Mouse (Mus musculus): ENCODE results near the gene Inpp5e. TPM values are rescaled to one million over a fixed set of nuclear protein-coding genes. Genes with fewer than 3 reads are reported as not detected.

Inpp5e gene
- polyA plus RNA-seq (2017; shearing (Covaris generic)) = 22.4 TPM

DNA sequence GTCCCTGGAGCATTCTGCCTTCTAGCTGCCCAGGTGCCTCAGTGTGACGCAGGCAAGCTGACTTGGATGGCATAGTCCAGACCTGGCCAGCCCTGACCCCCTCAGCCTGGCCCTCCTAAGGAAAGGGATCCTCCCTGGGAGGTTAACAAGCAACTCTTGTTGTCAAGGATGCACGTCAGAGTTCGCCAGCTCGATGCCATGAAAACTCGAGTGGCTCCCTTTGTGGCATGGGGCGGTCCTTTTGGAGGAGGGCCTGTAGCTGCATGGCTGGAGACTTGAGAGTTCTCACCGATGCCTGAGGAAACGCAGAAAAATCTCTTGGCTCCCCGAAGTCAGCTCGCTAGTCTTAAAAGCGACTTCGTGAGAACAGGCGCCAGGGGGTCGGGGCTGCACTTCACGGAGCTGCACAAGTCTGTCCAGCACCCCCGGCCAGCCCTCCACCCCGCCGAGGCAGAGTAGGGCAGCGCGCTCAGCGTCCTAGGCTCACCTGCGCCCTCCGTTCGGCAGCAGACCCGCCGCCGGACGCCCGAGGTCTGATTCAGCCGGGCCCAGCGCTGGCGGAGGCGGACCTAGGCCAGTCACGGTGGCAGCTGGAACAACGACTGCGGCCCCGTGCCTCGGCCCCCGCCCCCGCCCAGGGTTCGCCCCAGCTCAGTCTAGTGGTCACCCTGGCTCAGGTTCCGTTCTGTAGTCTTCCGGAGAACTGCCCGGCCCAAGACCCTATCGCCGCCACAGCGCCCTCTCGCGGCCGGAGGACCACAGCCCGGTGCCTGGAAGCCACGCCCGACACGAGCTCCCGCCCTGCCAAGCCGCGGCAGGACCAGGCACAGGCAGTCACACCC lies at the start of gene Inpp5e:
Gene Inpp5e (minus strand): TSS at position 689 of the 842 bp plus-strand sequence.

DNA sequence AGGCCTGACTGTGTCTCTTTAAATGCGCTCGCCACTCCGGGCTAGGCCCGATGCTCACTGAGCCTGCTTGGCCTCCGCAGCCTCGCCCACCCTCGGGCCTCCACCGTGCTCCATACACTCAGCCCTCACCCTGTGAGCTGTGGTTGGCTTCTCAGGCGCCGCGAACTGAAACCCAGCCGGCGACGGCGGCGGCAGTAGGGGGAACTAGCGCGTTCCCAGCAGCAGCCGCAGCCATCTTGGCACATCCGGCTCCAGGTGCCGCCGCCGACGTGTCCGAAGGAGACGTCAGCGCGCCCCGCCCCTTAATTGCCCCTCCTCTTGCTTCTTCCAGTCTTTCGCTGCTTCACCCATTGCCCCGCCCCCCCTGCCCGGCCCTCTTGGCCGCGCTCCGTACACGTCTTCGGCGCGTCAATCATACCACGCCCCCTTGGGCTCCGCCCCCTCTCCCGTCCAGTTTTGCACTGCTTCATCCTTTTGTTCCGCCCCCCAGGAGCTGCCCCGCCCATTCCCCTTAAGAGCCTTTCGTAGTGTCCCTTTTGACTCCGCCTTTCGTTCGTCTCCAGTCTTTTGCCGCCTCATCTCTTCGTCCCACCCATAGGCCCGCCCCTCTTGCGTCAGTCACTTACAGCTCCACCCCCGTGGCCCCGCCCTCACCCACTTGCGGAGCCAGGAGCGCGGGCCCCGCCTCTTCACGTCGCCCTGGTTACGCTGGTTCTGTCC lies 36.1 kb upstream of the Inpp5e start, which contains the start of gene Sec16a:
Gene Sec16a (minus strand): TSS at position 271 of the 720 bp plus-strand sequence.

DNA sequence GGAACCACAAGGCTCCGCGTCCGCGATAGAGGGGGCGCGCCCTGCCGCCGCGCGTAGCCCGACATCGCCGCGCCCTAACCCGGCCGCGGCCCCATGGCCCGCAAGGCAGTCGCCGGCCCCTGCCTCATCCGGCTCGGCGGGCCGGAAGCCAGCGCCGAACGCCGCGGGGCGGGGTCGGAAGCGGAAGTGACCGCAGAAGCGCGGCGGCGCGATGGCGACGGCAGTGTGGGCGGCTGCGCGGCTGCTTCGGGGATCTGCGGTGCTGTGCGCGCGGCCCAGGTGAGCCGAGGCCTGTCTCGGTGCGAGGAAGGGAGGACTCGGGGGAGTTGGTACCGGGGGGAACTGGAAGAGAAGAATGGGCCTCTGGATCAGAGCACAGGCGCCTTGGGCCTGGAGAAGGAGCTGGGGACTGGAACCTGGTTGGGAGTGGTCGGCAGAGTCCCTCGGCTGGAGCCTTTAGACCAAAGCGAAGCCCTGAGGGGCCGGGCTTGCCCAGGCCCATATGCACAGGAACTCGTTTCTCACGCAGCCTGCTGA lies 19.8 kb downstream of the Inpp5e start, which contains the start of the genes Entr1 and Pmpca:
Gene Entr1 (minus strand): TSS at position 163 of the 537 bp plus-strand sequence.
Gene Pmpca (plus strand): TSS at position 186 of the 537 bp plus-strand sequence.

DNA sequence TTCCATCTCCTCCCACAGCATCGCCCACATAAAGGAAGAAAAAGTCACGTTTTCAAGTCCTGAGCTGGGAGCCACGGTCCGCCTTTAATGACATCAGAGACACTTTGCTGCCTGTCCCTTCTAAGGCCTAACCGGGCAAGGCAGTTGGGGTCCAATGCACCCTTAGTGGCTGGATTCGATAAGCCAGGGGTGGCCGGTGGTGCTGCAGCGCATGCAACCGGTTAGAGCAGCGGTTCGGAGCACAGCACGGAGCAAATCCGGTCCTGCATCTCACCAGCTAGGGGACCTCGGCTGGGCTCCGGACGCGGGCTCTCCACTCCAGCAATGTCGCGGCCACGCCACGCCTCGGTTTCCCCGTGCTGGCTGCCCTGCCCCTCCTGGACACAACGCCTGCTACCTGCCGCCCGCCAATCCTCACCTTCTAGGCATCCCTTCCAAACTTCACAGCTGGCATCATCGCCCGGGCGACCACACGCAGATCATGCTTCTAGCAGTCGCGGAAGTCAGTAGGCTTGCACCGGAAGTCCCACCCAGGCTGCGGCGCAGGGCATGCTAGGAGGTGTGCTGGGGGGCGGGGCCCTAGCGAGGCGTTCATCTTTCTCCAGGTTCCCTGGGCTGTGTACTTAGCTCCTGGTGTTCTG lies 28.8 kb downstream of the Inpp5e start, which contains the start of gene Snapc4:
Gene Snapc4 (minus strand): TSS at position 523 of the 641 bp plus-strand sequence.

DNA sequence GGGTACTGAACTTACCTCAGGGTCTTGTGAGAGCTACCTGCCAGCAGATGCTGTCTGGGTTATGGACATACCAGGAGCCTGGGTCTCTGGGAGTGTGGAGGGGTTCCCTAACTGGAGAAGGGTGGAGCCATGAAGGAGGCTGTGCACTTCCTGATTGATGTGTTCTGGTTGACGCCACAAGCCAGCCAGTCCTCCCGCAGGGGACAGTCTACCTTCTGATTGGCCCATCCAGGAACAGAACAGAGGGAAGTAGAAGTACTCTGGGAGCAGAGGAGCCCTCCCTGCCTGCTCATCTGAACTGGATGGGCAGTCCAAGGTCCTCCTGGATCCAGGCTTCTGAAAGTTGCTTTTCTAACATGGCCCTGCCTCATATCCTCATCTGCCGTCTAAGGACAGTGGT lies 48.2 kb downstream of the Inpp5e start, which contains the start of gene Card9:
Gene Card9 (minus strand): TSS at position 147 of the 400 bp plus-strand sequence.

DNA sequence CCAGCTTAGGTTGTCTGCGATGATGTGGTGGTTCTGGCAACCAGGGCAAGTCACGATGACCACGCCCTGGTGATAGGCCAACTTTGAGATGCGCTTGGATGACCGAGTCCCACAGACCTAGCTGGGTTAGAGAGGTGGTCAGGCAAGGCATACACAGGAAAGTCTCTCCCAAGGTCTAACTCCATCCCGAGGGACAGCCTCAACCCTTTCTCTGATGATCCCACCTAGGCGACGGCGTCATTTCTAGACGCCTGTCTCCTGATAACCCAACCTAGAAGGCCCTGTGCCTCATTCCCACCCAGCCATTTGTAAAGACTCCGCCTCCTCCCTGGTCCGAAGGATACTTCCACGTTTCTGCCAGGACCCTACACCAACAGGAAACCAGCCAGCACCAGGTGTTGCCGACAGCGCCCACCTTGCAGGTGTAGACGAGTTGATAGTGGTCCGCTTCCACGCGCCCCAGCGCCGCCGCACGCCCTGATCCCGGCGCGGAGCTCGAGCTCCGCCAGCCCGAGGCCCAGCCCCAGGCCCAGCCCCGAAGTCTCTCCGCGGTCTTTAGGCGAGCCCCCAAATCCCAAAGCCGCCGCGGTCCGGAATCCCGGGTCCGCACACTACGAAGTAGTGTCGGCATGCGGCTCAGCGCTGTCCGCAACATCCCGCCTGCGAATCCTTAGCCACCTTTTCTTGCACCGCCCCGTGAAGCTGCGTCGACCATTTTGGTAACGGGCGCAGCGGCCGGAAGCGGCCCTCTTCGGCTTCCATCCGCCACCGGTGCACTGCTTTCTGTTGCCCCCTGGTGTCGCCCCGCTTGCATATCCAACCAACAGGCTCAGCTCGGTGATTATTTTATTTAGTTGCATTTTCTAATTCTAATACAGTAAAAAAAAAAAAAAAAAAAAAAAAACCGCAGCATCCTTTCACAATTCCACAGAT lies 57.4 kb downstream of the Inpp5e start, which contains the start of gene Dnlz:
Gene Dnlz (minus strand): TSS at position 753 of the 933 bp plus-strand sequence.

Other genes with a start within 250 kb of the Inpp5e start
- gene Lhx3, start 200.9 kb downstream of the Inpp5e start, polyA plus RNA-seq (2017; shearing (Covaris generic)) = not detected
- 1.4 TPM for gene Qsox2, start 171.7 kb downstream of the Inpp5e start, polyA plus RNA-seq (2017; shearing (Covaris generic))
- gene Ccdc187, start 114.6 kb downstream of the Inpp5e start, polyA plus RNA-seq (2017; shearing (Covaris generic)) = 0.04 TPM
- gene Gpsm1, start 93.7 kb downstream of the Inpp5e start, polyA plus RNA-seq (2017; shearing (Covaris generic)) = 4.7 TPM
- 14.2 TPM for gene Dnlz, start 57.1 kb downstream of the Inpp5e start, polyA plus RNA-seq (2017; shearing (Covaris generic))
- gene Card9, start 48.3 kb downstream of the Inpp5e start, polyA plus RNA-seq (2017; shearing (Covaris generic)) = 2.8 TPM
- gene Snapc4, start 28.6 kb downstream of the Inpp5e start, polyA plus RNA-seq (2017; shearing (Covaris generic)) = 55.6 TPM
- gene Entr1, start 19.9 kb downstream of the Inpp5e start, polyA plus RNA-seq (2017; shearing (Covaris generic)) = 44.2 TPM
- gene Pmpca, start 19.9 kb downstream of the Inpp5e start, polyA plus RNA-seq (2017; shearing (Covaris generic)) = 103 TPM
- 67.6 TPM for gene Sec16a, start 36.0 kb upstream of the Inpp5e start, polyA plus RNA-seq (2017; shearing (Covaris generic))
- 22.0 TPM for gene Notch1, start 107.5 kb upstream of the Inpp5e start, polyA plus RNA-seq (2017; shearing (Covaris generic))
- gene Egfl7, start 170.8 kb upstream of the Inpp5e start, polyA plus RNA-seq (2017; shearing (Covaris generic)) = 1.1 TPM
- not detected for gene Gm20532, start 177.4 kb upstream of the Inpp5e start, polyA plus RNA-seq (2017; shearing (Covaris generic))
- gene Agpat2, start 195.2 kb upstream of the Inpp5e start, polyA plus RNA-seq (2017; shearing (Covaris generic)) = 7.1 TPM
- gene Fam69b, start 219.3 kb upstream of the Inpp5e start, polyA plus RNA-seq (2017; shearing (Covaris generic)) = 1.3 TPM

All from activated CD4-positive, CD25-positive, alpha-beta regulatory T cell, adult 9 weeks (primary cell).